Mouse (Mus musculus): ENCODE data around the gene Gkn2.

Gkn2 gene

GRCm38 (mm10) chr6:87399886-87400566 is 26.9 kb downstream of the Gkn2 start:
- no peak for DNase-seq (ENCODE audit: low spot score in 2 of 2)

GRCm38 (mm10) chr6:87401456-87401855 is 28.3 kb downstream of the Gkn2 start:
- no peak for DNase-seq (ENCODE audit: low spot score in 2 of 2)

- DNase-seq (ENCODE audit: low spot score in 2 of 2), result no peak
These were observed 38.9 kb downstream of the Gkn2 start for GRCm38 (mm10) chr6:87412011-87412410.

- no peak for DNase-seq (ENCODE audit: low spot score in 2 of 2)
These were observed 49.1 kb downstream of the Gkn2 start for GRCm38 (mm10) chr6:87422304-87422703.

- DNase-seq (ENCODE audit: low spot score in 2 of 2), result no peak
These were observed 51.1 kb downstream of the Gkn2 start for GRCm38 (mm10) chr6:87424037-87424816.

GRCm38 (mm10) chr6:87426954-87427353 is 53.8 kb downstream of the Gkn2 start:
- DNase-seq (ENCODE audit: low spot score in 2 of 2), result no peak

GRCm38 (mm10) chr6:87427616-87428015 is 54.5 kb downstream of the Gkn2 start:
- no peak for DNase-seq (ENCODE audit: low spot score in 2 of 2)

GRCm38 (mm10) chr6:87428487-87429044 is 55.4 kb downstream of the Gkn2 start, which contains the start of gene Bmp10:
Gene Bmp10, plus strand, starts transcription at chr6:87428994.
- DNase-seq (ENCODE audit: low spot score in 2 of 2), result no peak

Measured in right cerebral cortex, postnatal 36 days (tissue).